Mouse (Mus musculus) retina, embryonic 14.5 days (tissue): ENCODE results near the gene Ehmt1.

Experiments
- DNase-seq: peaks from one replicate; pipeline ENCODE4 v3.0.0-alpha.2; 2015; ENCODE audit warnings: low spot score

The Ehmt1 gene

GRCm38 (mm10) chr2:24918930-24919838 lies at the start of gene Ehmt1:
TSS of gene Ehmt1 (minus strand) at chr2:24919614.
- peak; percentile 94 for DNase-seq

- peak; percentile 93 for DNase-seq
These were observed 43.0 kb upstream of the Ehmt1 start, which contains the start of gene Dph7 for GRCm38 (mm10) chr2:24962304-24963000. TSS of gene Dph7 (plus strand) at chr2:24962400.

GRCm38 (mm10) chr2:24960910-24961309 lies 41.5 kb upstream of the Ehmt1 start:
- DNase-seq = peak; percentile 74

- no peak for DNase-seq
These were observed 33.2 kb upstream of the Ehmt1 start for GRCm38 (mm10) chr2:24952537-24953055.

GRCm38 (mm10) chr2:24950189-24950535 lies 30.7 kb upstream of the Ehmt1 start:
- peak; percentile 38 for DNase-seq

- peak; percentile 98 for DNase-seq
These were observed 30.2 kb upstream of the Ehmt1 start, which contains the start of gene Zmynd19 for GRCm38 (mm10) chr2:24949421-24950188. TSS of gene Zmynd19 (plus strand) at chr2:24949792.

GRCm38 (mm10) chr2:24944304-24944703 lies 24.9 kb upstream of the Ehmt1 start:
- peak; percentile 38 for DNase-seq

DNA sequence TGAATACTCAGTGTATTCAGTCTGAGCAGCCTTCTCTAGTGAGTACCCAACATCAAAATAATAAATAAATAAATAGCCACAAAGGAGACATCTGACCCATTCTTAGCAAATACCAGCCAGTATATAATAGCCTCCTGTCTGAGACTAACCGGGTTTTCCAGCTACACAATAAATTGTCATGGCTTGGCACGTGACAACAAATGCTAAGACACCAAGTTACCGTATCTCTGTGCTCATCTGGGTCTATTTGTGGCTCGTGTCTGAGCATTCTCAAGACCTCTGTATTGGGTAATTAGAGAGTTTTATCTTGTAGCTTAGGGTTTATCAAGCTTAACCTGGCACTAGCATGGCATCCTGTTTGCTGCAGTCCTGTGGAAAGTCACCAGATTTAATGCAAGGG lies 22.7 kb upstream of the Ehmt1 start:
- DNase-seq = no peak

DNA sequence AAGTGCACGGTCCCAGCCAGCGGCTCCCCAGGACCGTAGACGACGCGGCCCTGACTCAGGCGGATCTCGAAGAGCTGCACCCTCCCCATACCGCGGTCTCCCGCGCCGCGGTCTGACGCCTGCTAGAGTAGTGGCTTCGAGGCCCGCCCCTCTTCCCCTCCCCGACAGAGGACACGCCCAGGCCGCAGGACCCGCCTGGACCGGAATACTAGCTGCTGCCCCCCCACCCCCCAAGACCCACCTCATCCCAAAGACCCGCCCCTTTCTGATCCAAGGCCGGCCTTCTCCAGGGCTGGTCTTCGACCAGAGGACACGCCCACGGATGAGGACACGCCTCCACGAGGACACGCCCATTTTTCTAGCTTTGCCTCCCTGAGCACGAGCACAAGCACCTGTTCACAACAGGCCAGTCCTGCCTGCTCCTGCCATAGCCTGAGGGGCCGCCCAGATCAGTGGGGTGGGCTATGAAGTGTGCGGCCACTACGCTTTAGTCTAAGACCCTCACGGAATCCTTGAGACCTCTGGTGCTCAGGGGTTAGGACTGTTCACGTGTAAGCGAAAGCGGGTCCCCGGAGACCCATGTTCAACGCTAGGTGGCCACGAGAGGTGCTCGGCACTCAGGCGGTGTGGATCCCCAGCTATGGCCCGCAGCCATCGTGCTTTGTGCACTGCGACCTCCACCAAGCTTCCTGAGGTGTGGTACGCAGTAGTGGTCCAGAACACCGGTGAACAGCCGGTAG lies 15.8 kb upstream of the Ehmt1 start, which contains the start of gene Arrdc1:
TSS of gene Arrdc1 (minus strand) at position 196 of the 740 bp plus-strand sequence.
- peak; percentile 98 for DNase-seq

GRCm38 (mm10) chr2:24934441-24934963 lies 15.1 kb upstream of the Ehmt1 start:
- DNase-seq = no peak

GRCm38 (mm10) chr2:24929593-24929992 lies 10.2 kb upstream of the Ehmt1 start:
- no peak for DNase-seq

- DNase-seq = no peak
These were observed 9.7 kb upstream of the Ehmt1 start for GRCm38 (mm10) chr2:24929119-24929518.

GRCm38 (mm10) chr2:24927810-24928479 lies 8.5 kb upstream of the Ehmt1 start:
- no peak for DNase-seq

GRCm38 (mm10) chr2:24926965-24927358 lies 7.5 kb upstream of the Ehmt1 start:
- DNase-seq = no peak

DNA sequence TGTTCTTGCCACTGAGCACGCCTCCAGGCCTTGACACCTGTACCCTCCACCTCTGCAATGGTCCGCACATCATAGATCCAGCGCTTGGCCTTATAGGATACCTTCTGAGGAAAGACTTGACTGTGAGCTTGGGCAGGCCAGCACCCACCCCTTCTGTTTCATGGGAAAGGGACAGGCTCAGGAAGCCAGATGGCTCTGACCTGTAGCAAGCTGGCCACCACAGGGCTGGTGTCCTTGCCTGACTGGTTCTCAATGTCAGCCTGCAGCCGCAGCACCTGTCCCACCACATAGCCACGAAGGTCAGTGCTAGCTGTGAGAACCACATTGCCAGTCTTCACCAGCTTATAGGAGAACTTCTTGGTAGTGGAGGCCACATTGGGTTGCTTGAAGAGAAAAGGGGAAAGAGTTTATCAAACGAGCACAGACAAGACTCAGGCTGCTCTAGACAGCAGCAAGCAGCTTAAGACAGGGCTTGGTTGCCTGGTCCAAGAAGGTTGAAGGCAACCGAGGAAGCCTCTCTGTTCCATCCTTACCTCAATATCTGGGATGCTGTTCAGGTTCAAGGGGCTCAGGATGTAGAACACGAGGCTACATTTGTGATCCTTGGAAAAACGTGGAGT lies 7.0 kb upstream of the Ehmt1 start:
- no peak for DNase-seq

DNA sequence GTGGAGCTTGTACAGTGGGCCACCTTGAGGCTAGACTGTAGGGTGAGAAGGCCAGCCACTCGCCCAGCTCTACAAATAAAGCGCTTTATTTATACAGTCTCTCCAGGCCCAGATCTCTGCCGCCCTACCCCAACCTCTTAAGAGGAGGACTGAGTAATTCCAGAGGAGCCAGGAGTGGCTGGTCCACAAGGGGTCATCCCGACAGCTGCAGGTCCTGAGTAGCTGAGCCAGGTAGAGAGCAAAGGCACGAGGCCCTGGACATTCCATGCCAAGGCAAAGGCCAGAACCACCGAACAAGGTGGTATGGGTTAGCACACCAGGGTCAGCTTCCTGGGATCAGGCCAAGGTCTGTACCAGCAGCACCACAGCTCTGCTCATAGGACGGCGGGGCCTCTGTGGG lies 5.9 kb upstream of the Ehmt1 start:
- no peak for DNase-seq

GRCm38 (mm10) chr2:24923561-24923960 lies 4.1 kb upstream of the Ehmt1 start:
- DNase-seq = peak; percentile 67

- DNase-seq = no peak
These were observed 393 bp upstream of the Ehmt1 start for GRCm38 (mm10) chr2:24919839-24920175.

DNA sequence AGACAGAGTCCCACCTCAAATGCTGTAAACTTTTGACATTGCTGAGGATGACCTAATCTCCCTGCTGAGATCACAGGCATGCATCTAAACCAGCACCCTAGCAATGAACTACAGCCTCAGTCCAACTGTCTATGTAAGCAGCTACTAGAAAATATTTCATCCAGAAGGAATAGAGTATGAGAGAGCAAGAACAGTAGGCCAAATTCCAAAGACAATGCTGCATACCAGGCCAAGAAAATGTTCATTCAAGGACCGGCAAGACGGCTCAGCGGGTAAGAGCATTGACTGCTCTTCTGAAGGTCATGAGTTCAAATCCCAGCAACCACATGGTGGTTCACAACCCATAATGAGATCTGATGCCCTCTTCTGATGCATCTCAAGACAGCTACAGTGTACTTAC lies 4.7 kb downstream of the Ehmt1 start:
- no peak for DNase-seq

DNA sequence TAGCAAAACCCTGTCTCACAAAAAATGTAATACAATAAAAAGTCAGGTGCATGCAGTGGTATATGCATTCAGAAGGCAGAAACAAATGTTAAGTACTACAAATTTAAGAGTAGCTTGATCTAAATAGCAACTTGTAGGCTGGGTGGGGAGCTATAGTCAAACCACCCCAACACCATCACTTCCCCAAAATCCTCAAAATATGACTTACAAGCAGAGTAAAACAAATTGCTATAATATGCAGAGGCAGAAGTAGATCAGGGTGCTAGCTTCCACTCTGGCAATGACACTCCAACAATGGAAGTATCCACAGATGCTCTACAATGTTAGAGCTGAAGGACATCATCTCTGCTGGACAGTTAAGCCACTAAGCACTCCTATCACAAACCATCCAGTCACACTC lies 6.8 kb downstream of the Ehmt1 start:
- DNase-seq = no peak
